Mouse (Mus musculus) cerebellum, adult 9-11 months (tissue): ENCODE results near the gene Cdx2.
A peak's percentile ranks its signal among the peaks of the same experiment; 100 is the strongest.

Experiments used
- DNase-seq: peaks from one replicate; pipeline ENCODE4 v3.0.0; 2022

Cdx2 gene

GRCm38 (mm10) chr5:147306638-147307397 lies at the start of gene Cdx2:
Gene Cdx2 (minus strand): TSS chr5:147307270.
- DNase-seq, result no peak

- DNase-seq, result no peak
These were observed 49.4 kb upstream of the Cdx2 start for GRCm38 (mm10) chr5:147356260-147357055.

- DNase-seq, result no peak
These were observed 48.7 kb upstream of the Cdx2 start for GRCm38 (mm10) chr5:147355788-147356187.

GRCm38 (mm10) chr5:147354985-147355384 lies 47.9 kb upstream of the Cdx2 start:
- no peak for DNase-seq

- no peak for DNase-seq
These were observed 47.2 kb upstream of the Cdx2 start for GRCm38 (mm10) chr5:147354161-147354780.

- DNase-seq, result no peak
These were observed 44.9 kb upstream of the Cdx2 start for GRCm38 (mm10) chr5:147351931-147352330.

- no peak for DNase-seq
These were observed 38.9 kb upstream of the Cdx2 start for GRCm38 (mm10) chr5:147345981-147346380.

GRCm38 (mm10) chr5:147343904-147344303 lies 36.8 kb upstream of the Cdx2 start:
- DNase-seq, result no peak

GRCm38 (mm10) chr5:147342901-147343300 lies 35.8 kb upstream of the Cdx2 start:
- no peak for DNase-seq

GRCm38 (mm10) chr5:147340741-147341414 lies 33.8 kb upstream of the Cdx2 start:
- no peak for DNase-seq

- no peak for DNase-seq
These were observed 32.5 kb upstream of the Cdx2 start for GRCm38 (mm10) chr5:147339560-147339959.

- no peak for DNase-seq
These were observed 31.9 kb upstream of the Cdx2 start for GRCm38 (mm10) chr5:147338967-147339366.

GRCm38 (mm10) chr5:147332711-147333110 lies 25.6 kb upstream of the Cdx2 start:
- no peak for DNase-seq

GRCm38 (mm10) chr5:147331547-147331946 lies 24.5 kb upstream of the Cdx2 start:
- DNase-seq, result peak; percentile 8

- DNase-seq, result no peak
These were observed 22.9 kb upstream of the Cdx2 start for GRCm38 (mm10) chr5:147329946-147330345.

- no peak for DNase-seq
These were observed 20.6 kb upstream of the Cdx2 start for GRCm38 (mm10) chr5:147327636-147328035.

- DNase-seq, result no peak
These were observed 18.9 kb upstream of the Cdx2 start for GRCm38 (mm10) chr5:147325931-147326330.

- peak; percentile 22 for DNase-seq
These were observed 16.3 kb upstream of the Cdx2 start for GRCm38 (mm10) chr5:147323237-147323917.

GRCm38 (mm10) chr5:147322183-147322582 lies 15.1 kb upstream of the Cdx2 start, which contains the start of gene Urad:
Gene Urad (minus strand): TSS chr5:147322440.
- DNase-seq, result no peak

- peak; percentile 18 for DNase-seq
These were observed 12.6 kb upstream of the Cdx2 start for GRCm38 (mm10) chr5:147319653-147320052.

- DNase-seq, result no peak
These were observed 10.9 kb upstream of the Cdx2 start for GRCm38 (mm10) chr5:147317991-147318390.

- DNase-seq, result no peak
These were observed 10.3 kb upstream of the Cdx2 start for GRCm38 (mm10) chr5:147317321-147317720.
